Mouse (Mus musculus) left cerebral cortex, adult 9 months (tissue): Measurements from ENCODE around the gene 0610040J01Rik.
A peak's percentile ranks its signal among the peaks of the same experiment; 100 is the strongest.
"Not testable (repeated sequence)": the region's sequence is repeated elsewhere in the genome, so short reads cannot be mapped to it uniquely, and the experiment has no call there.

Experiments used
- DNase-seq, 2 experiments: peaks; one replicate each; pipeline ENCODE4 v3.0.0; 2022; ENCODE audit warnings: low spot score in 2 of 2

Gene 0610040J01Rik

DNA sequence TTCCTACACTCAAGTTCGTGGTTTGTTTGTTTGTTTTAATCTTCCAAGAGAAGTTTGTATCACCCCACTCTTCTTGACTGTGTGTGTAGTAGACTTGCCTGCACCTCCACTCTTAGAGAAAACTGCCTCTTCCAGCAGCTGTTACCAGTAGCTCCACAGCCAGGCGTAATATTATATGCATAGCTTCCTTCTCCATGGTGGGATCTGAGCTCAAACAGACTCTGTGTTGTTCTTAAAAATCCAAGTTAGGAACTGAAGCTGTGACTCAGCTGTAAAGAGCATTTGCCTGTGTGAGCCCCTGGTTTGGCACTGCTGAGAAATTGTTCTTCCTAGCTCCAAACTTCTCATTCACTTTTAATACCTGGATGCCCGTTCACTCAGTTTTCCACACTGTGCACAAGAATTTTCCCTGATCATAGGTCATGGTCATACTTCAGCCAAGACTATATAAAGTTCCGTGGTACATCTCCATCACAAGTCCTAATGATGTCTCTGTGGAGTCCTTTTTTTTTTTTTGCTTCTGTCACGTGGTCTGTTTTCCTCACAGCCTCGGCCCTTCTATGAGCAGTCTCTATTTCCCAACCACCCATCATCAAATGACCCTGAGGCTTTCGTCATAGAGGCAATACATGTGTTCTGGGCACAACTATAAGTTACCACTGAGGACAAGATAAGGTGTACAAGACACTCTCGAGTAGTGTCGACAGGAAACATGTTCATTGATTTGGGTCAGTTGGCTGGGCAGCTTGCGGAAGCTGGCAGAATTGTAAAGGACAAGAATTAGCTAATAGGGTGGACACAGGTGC is 16.4 kb downstream of the 0610040J01Rik start:
- DNase-seq, result no peak

GRCm38 (mm10) chr5:63831054-63831453 is 18.9 kb downstream of the 0610040J01Rik start:
- no peak for DNase-seq

DNA sequence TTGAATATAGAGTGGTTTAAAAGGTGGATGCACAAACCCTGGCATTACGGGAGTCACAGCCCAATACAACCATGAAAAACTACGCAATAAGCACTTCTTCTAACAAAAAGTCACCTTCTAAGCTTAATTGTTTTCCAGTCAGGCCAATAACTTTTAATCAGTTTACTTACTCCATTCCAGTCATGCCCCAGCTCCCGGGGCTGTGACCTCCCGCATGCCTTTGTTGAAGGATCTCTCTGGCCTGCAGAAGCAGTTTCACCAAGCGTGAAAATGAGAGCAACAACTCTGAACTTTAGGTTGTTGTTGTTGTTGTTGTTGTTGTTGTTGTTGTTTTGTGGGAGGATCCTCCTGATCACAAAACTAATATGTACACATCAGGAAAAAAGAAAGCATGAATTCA is 21.8 kb downstream of the 0610040J01Rik start:
- DNase-seq, result no peak

GRCm38 (mm10) chr5:63834435-63834834 is 22.3 kb downstream of the 0610040J01Rik start:
- DNase-seq, result no peak

DNA sequence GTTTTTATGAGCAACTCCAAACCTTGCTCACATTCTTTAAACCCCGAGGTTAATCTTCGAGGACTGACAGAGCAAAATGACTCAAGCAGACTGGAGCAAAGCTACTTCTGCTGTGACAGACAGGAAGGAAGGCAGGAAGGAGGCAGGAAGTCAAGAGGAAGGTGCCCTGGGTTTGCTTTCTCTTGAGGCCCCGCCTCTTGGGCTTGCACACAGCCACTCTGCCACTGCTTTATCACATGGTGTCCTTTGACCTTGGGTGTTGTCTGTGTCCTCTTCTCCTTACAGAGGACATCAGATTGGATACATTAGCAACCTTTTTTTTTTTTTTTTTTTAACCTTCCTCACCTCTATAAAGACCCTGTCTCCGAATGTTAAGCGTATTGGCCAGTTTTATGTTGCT is 25.0 kb downstream of the 0610040J01Rik start:
- DNase-seq, result no peak

DNA sequence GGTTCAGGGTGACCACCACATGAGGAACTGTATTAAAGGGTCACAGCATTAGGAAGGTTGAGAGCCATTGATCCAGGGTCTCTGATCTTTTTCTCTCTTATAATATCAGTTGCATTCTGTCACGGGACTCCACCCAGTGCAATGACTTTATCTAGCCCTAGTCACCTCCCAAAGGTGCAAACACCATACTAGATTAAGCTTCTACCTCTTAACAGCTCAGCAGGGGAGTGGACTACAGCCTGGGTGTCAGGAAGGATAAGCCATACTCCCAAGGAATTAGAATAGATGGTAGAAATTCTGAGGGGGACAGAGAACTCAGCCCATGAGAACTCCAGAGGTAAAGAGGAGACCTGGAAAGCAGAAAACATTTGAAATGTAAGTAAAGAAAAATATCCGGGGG is 25.7 kb downstream of the 0610040J01Rik start:
- no peak for DNase-seq

- DNase-seq, result no peak
Observed at GRCm38 (mm10) chr5:63839801-63840416, 27.7 kb downstream of the 0610040J01Rik start.

GRCm38 (mm10) chr5:63847080-63847479 is 34.9 kb downstream of the 0610040J01Rik start:
- DNase-seq, result no peak

GRCm38 (mm10) chr5:63847541-63848226 is 35.5 kb downstream of the 0610040J01Rik start:
- no peak for DNase-seq

DNA sequence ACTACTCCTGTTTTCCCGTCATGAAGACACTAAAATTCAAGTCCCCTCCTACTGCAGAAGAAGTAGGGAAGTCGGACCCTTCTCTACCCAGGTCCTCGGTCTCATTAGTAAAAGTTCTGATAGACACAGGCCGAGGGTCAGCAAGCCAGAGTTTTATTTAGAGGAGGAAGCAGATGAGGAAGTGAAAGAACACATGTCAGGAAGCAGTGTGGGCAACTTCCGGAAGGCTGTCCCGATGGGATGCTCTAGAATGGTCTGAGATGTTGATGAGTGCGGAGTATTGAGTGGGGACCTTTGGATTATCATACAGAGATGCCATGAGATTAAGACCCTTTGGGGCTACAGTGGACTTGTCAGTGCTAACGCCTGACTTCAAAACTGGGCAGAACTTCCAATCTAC is 46.7 kb downstream of the 0610040J01Rik start:
- DNase-seq, result no peak

DNA sequence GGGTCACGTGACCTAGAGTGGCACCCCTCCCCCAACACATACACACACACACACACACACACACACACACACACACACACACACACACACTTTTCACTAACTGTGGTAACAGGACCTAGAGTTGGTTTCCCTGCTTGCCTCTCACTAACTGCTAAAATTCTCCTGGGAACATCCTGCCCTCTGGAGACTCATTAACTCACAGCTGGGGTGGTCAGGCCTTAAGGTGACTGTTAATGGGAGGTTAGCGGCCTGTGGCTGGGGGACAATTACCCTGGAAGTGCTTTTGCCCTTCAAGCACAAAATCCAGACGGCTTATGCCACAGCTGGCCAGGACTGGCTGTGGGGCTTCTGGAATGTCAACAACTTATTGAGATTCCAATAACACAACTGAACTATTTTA is 55.3 kb downstream of the 0610040J01Rik start:
- no peak for DNase-seq

- DNase-seq, result peak in 1 of 2 experiments; percentile 30
Observed at GRCm38 (mm10) chr5:63872176-63872932, 60.2 kb downstream of the 0610040J01Rik start.

DNA sequence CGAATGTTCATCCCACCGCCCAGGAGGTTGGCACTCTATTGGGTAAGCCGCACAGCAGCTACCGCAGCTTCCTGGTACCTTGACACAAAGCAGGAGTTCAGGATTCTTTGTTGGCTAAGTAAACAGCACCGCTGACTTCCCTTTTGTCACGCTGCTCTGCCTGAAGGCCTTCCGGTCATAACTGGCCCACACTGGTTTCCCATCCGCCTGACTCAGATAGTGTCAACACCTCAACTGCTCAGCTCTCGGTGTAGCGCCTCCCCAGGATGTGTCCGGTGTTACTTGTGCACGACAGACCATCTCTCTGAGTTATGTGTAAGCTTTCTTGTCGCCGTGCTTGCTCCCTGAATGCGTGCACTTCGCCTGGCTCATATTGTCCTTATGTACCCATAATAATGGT is 62.7 kb downstream of the 0610040J01Rik start:
- no peak for DNase-seq

- no peak for DNase-seq
Observed at GRCm38 (mm10) chr5:63876081-63876480, 63.9 kb downstream of the 0610040J01Rik start.

GRCm38 (mm10) chr5:63879026-63879425 is 66.9 kb downstream of the 0610040J01Rik start:
- DNase-seq, result no peak

GRCm38 (mm10) chr5:63886292-63886691 is 74.1 kb downstream of the 0610040J01Rik start:
- DNase-seq, result no peak

GRCm38 (mm10) chr5:63886709-63887108 is 74.5 kb downstream of the 0610040J01Rik start:
- DNase-seq, result peak in 1 of 2 experiments; percentile 19

- no peak for DNase-seq
Observed at GRCm38 (mm10) chr5:63887111-63887510, 74.9 kb downstream of the 0610040J01Rik start.

DNA sequence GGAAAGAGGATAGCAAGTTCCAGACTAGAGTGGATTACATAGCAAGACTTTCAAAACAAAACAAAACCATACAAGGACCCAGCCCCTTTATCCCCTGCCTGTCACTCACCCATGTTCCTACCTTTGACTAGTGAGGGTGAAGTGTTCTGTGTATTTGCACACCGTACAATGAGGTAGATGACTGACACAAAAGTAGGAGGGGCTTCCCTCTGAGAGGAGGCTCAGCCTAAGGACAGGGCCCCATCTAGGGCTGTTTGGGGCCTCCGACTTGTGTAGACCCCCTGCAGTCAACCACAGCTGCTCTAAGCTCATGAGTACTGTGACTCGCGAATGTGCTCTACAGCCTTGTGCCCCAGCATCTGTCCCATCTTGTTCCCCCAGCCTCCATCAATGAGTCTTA is 79.1 kb downstream of the 0610040J01Rik start:
- no peak for DNase-seq

GRCm38 (mm10) chr5:63891912-63892311 is 79.7 kb downstream of the 0610040J01Rik start:
- DNase-seq, result no peak

- DNase-seq, result not testable (repeated sequence)
Observed at GRCm38 (mm10) chr5:63897001-63897819, 85.0 kb downstream of the 0610040J01Rik start.
